Mouse (Mus musculus): ENCODE results near the gene Lbh.

Lbh gene

DNA sequence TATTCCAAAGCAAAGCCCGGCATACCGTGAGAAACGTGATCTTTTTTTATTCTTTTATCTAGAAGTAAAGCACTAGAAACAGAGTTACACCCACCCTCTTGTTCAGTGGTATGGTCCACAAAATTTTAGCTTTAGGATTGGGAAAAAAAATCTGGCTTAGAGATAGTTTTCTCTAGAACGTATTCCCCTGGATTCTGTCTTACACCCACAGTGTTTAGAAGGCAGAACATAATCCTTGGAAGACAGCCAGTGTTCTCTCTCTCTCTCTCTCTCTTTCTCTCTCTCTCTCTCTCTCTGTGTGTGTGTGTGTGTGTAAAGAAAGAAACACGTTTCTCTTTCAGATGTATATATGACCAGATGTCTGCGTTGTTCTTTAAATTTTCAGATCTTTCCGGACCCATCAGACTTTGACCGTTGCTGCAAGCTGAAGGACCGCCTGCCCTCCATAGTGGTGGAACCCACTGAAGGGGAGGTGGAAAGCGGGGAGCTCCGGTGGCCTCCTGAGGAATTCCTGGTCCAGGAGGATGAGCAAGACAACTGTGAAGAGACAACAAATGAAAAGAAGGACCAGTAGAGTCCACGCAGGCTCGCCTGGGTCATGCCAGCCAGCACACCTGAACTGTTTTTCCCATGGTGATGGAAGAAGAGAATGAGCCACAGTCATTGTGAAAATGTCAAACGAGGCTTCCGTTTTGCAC lies 20.9 kb downstream of the Lbh start:
- no peak for DNase-seq (ENCODE audit: low read depth, low spot score)

DNA sequence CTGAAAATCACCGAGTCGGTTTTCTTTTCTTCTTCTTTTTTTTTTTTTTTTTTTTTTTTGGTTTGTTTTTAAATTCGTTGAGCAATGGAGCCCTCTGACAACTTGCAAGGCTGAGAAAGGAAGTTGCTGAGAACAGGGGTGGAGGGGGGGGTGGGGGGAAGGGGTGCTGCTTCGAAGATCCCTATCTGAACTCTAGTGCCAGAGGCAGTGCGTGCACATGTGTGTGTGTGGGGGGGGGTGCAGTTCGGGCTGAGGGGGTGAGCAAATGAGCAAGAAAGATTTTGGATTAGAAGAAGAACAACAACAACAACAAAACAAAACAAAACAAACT lies 21.4 kb downstream of the Lbh start:
- DNase-seq (ENCODE audit: low read depth, low spot score), result no peak

DNA sequence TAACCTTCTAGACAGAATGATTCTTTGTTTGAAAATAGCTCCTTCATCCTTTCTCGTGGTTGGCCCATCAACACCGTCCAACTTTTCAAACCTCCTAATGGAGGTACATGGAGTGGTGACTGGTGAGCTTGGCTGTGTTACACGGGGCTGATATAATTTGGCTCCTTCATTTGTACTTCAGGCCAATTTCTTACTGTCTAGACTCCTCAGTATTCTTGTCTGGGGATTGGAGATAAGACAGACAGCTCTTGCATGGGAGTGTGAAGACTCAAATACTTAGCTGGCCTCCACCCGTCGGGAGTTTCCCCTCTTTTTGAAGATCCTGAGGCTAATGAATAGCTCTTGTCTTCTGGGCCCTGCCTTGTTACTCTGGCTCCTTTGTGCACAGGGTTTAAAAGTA lies 26.3 kb downstream of the Lbh start:
- DNase-seq (ENCODE audit: low read depth, low spot score), result no peak

DNA sequence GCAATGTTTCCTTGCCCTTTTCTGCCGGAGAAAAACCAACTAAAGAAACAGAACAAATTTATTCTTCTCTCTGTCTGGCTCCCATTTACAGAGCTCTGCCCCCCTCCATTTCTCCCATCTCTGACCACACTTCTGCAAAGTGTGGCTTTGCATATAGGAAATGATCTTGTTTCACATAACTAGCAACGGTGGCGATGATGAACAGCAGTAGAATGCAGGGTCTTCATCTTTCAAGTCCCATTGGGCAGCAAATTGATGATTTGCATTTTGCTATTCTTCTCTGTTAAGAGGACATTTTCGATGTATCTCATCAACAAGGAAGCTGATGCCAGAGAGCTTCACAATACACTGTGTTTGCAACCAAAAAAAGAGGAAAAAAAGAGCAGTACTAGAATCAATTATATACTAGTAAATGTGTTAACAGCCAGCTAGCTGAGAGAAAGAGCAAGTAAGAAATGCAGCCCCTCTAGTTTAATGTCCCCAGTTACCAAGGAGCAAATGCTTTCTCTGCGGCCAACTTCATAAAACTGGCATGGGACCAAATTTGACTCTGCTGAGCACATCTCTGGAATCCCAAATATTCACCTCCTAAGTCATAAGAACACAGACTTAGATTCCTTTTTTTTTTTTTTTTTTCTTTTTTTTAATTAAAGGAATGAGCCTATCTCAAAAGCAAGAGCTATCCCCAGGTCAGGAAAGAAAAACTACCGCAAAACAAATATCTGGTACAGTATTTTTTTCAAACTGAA lies 29.2 kb downstream of the Lbh start:
- DNase-seq (ENCODE audit: low read depth, low spot score), result no peak

DNA sequence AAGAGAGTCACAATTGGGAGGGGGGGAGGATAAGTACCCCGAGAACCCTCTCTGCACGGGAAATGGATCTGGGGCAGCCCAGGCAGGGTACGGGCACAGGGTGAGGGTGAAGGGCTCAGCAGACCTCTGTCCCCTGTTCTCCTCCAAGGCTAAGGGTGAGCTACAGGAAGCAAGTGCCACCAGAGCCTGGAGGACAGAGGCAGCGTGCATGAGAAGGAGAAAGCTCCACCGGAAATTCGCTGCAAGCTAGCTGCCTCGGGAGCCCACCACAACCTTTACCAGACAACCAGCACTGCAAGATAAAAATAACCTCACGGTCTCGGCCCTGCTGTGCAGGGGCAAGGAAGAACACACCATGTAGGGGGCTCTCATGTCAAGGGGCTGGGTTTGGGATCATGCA lies 30.0 kb downstream of the Lbh start:
- no peak for DNase-seq (ENCODE audit: low read depth, low spot score)

DNA sequence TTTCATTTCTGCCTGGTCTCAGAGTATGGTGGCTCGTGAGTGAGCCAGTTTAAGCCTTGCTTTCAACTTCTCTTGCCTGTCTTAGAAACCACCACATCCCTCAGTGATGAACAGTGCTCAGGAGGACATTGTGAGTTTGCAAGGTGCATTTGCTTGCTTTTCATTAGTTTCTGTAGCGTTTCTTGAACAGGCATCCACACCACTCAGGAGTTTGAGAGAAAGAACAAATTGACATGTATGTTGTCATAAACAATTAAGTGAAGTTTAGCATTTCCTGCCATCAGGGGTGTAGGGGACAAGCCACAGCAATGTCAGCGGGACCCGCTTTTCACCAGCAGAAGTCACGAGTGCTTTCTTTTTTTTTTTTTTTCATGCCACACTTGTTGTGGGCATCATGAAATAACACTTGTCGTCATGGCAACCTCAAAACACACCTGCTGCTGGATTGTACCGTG lies 31.2 kb downstream of the Lbh start:
- DNase-seq (ENCODE audit: low read depth, low spot score), result no peak

DNA sequence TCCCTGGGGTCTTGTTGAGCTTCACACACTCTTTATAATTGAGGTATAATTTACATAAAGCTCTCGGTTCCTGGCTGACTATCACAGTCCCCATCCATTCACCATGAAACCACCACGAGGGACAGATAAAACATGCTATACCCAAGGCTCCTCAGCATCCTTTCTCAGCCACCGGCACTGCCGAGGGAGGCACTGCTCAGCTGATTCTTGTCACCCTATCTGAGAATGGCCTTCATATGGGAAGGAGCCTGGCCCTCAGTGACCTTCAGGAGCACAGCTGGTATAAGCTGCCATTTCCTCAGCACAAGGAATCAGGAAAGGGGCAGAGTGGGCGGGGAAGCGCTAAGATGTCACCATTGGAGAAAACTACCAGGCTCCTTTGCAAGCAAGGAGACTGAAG lies 33.2 kb downstream of the Lbh start:
- DNase-seq (ENCODE audit: low read depth, low spot score), result no peak

DNA sequence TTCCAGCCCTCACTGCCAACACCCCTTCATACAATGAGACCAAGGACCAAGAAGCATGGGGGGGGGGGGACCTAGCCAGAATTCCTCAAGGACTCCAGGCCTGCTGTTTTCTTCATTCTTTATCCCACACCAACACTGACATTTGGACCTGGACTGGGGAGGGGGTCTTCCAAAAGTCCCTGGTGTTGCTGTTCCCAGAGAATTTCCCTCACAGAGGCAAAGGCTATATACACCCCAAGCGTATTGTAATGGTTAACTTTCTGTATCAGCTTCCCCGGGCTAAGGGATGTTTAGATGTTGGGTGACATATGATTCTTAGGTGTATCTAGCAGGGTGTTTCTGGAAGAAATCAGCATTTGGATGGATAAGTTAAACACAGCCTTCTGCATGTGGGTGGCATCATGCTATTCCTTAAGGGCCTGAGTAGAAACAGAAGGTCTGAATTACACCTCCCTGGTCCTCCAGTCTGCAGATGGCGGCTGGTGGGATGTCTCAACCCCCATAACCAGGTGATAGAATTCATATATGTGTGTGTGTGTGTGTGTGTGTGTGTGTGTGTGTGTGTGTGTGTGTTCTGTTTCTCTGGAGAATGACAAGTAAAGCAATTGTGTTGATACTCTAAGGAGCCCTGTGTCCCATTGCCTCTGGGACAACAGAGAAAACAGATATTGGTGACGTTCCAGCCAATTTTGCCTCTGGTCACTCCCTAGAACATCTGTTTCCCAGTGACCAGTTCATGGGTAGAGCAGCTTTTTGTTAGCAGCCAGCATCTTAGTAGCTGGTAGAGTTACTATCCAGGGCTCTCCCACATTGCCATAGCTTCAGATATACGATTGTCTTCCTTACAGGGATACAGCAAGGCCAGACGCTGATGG lies 35.9 kb downstream of the Lbh start:
- DNase-seq (ENCODE audit: low read depth, low spot score), result no peak

DNA sequence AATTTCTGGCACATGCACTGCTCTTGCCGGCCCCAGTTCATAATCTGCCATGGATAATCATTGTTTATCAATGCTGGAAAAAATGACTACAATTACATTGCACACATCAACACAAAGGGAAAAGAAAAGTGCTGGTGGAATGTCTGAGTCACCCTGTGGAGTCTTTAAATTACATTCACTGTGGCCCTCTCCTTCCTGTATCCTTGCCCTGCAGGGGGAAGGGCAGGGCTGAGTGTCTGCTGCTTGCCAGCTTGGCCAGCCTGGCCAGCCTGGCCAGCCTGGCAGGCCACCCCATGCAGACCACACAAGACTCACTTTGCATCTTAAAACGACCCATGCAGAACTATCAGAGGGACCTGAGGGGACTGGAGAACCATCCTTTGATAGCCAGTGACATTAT lies 37.4 kb downstream of the Lbh start:
- no peak for DNase-seq (ENCODE audit: low read depth, low spot score)

DNA sequence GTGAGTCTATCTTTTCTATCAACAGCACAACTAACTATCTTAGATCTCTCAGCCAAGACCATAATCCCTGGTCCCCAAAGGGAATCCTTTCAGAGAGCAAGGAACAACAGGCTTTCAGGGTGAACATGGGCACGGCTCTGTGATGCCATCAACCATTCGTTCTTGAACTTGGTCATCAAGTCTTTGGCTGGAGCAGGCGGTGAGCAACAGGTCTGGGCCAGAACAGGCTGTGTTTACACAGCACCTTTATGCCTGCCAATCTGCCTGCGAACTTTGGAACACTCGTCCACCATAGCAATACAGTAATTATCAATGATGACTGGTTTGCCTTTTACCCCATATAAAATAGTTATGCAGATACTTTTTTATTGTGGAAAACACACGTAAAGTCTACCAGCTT lies 38.9 kb downstream of the Lbh start:
- no peak for DNase-seq (ENCODE audit: low read depth, low spot score)

DNA sequence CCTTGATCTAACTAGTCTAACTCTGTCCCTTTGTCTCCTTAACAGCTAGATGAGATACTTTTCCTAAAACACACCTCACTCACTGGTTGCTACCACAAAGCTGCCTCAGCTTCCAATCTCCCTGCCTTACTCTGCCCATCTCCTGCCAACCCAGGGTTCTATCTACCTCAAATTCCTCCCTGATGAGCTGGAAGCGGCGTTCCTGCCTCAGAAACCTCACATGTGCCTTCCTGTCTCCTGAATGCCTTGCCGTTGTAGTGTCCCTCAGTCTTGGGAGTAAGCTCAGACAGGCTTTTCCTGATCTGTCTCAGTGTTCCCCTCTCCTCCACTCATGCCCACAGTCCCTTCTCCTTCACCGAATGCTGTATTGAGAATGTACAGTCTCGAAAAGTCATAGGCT lies 40.8 kb downstream of the Lbh start:
- no peak for DNase-seq (ENCODE audit: low read depth, low spot score)

DNA sequence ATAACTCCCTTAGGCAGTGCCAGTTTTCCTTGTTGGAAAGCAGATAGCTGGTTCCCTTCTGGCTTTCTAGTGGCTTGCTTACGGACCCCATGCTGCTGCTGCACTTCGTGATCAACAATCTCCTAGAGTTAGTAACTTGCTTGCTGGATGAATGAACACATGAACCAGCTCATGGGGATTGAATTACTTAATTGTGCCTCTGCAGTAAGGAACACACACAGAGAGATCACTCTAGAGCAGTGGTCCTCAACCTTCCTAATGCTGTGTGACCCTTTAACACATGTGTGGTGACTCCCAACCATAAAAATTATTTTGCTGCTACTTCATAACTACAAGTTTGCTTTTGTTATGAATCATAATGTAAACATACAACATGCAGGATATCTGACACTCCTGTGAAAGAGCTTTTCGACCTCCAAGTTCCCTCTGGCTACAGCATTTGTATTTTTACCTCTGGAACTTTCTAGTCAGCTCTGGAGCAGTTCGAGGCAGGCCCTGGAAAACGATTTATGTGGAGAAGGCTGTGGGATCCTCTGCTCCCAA lies 41.5 kb downstream of the Lbh start:
- DNase-seq (ENCODE audit: low read depth, low spot score), result no peak

DNA sequence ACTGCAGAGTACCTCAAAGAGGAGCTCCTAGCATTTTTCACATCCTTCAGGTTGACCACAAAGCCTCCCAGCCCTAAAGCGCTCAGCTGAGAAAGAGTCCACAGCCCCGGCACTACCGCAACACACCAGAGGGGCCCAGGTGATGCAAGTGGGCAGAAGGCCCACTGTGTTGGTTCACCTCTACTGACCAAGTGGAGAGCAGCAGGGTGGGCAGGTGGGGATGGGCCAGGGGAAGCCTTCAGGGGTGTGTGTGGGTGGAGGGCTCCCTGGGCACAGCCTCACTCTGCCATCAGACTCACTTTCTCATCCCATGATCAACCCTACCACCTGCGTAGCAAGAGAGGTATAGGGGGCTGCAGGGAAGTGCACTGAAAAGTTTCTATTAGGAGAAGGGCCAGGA lies 42.1 kb downstream of the Lbh start:
- no peak for DNase-seq (ENCODE audit: low read depth, low spot score)

DNA sequence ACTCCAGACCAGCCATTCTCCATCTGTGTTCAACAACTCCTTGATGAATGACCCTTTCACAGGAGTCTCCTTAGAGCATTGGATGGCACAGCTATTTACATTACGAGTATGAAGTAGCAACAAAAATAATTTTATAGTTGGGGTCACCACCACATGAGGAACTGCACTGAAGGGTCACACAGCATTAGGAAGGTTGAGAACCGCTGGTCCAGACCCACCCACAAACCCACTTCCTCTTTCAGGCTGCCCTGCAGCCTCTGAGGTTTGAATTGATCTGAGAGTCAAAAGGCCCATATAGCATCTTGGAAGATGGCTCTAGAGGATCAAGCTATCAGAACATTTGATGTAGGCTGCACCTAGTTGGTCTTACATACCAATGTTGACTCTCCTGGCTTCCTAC lies 42.8 kb downstream of the Lbh start:
- no peak for DNase-seq (ENCODE audit: low read depth, low spot score)

DNA sequence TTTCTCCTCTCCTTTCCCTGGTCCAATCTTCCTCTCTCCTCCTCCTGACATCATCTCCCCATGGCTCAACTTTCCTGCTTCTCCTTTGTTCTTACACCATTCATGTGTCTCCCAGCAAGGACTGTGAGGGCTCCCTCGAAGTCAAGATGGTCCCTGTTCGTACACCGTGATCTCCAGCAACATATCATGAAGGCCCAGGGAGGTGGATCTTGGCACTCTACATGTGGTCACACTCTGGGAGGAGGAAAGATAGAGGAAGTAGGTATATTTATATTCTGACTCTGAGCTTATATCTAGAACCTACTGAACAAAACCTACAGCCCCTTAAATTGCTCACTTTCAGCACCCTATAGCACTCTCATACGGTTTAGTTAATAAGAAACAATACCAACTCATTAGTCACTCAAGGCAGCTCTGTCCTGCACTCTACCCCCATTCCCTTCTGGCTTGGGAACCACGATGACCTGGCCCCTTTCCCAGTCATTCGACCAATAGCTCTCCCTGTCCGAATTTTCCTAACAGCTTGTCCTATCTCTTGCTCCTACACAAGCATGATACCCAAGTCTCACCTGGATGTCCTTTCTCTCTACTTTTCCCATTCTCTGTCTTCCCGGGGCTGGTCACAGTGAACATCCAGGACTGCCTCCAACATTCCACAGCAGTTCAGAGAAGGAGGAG lies 44.0 kb downstream of the Lbh start:
- DNase-seq (ENCODE audit: low read depth, low spot score), result no peak

DNA sequence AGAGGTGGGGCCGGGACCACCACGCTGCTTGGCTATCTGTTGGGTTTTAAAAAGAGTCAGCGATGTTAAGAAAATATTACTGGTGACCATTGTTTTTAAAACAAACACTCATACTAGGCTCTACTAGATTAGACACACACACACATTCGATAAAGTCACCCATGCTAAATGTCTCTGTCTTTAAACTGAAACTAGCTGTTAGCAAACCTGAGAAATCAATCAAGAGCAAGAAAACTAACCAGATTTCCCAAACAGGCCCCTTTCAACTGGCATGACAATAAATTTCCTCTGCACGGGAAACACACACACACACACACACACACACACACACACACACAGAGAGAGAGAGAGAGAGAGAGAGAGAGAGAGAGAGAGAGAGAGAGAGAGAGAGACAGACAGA lies 47.6 kb downstream of the Lbh start:
- no peak for DNase-seq (ENCODE audit: low read depth, low spot score)

DNA sequence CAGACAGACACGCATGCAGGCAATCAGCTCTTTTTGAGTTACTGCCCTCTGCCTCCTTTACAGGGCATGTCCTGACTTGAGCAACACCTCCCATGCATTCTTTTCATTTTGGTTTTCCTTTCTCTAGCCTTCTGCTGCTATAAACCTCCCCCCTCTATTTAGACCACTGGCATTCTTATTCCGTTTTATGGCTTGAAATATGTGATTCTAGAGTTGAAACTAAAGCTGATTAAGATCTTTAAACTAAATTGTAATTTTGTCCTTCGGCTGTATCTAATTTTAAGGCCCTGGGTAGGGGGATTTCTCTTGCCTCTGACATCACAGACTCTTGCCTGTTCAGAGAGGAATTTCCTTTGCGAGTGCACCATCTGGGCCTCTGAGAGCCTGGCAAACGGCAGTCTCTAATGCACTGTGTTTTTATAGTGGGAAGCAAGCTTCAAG lies 48.0 kb downstream of the Lbh start:
- DNase-seq (ENCODE audit: low read depth, low spot score), result peak; percentile 55

DNA sequence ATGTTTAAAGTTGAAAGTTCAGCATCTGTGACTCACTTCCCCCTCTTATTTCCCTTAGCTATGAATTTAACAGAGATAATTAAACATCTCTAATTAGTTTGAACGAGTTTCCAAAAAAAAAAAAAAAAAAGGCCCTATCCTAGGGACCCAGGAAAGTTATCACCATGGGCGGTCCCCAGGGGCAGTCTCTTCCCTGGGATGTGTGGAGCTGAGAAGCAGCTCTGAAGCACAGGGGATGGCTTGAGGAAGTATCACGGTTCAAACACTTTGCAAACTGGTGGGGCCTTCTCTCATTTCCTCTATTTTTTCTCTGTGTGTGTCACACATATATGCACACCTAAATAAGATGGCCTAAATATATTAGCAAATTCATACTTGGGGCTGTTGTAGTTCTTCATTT lies 48.8 kb downstream of the Lbh start:
- DNase-seq (ENCODE audit: low read depth, low spot score), result no peak

DNA sequence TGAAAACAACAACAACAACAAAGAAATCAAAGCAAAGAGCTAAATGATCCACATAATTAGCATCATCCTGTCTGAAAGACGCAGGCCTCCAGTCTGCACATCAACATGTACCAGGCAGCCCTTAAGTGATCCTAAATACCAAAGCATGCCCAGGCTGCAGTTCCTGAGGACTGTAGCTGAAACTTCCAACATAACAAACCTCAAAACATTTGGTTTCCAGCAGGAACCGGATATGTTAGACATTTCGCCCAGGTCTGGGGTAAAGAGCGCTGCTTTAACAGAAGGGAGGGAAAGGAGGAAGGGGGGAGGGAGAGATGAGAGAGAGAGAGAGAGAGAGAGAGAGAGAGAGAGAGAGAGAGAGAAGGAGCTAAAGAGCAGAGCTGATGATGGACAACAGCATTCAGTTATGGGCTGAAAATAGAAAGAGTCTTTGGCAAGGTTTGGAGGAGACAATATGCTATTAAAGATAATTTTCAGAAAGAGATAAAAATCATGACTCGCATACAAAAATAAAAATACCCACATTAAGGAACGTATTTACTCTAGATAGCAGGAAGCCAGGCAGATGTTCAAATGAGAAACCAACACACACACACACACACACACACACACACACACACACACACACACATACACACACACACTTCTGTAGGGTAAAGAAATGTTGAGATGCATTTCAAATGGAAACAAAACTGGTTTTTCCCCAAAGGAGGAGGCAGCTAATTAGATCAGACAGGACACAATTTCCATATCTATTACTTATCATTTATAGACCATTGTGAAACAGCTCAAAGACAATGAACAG lies 49.5 kb downstream of the Lbh start:
- no peak for DNase-seq (ENCODE audit: low read depth, low spot score)

DNA sequence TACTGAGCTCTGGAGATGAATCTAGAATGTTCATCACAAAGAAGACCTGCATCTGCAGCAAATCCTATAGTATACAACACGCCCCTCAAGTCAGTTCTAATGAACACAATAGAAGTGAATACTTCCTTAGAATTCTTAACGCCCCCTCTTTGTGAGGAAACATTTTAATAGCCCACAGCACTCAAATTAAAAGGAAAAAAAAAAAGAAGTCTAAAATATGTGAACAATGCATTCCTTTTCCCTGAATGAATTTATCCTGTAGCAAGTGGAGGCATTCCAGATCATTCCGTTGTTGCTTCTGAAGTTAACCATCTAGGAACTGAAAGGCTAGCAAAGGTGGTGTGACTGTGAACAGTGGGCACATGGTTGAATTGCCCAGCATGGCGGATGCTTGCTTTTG lies 50.6 kb downstream of the Lbh start:
- no peak for DNase-seq (ENCODE audit: low read depth, low spot score)

DNA sequence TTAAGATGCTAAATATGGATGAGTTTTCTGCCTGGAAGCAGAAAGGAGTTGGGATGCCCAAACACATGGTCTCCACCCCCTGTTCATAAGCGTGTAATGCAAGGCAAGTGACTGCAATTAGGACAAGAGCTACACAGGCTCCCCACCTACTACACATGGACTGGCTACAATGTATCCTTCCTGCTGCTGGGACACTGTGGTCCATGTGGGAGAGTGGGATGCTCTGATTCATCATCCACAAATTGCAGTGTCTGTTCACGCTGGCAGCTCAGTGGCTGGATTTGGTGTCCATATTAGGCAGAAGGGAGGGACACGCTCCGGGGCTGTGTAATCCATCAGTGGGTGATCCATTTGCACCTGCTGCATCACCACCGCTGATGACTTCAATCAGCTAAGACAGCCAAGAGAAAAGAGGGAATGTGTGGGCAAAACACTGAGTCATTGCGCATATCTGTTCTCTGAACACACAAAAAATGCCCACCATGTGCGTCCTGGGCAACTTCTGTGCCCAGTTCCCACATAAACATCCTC lies 52.6 kb downstream of the Lbh start:
- no peak for DNase-seq (ENCODE audit: low read depth, low spot score)
